Mouse (Mus musculus) cortical plate, adult 2 months (tissue): ENCODE measurements around the gene Naaladl2.

Experiments
- CTCF ChIP-seq: fragments of 200-500 bp; IDR thresholded peaks from 2 replicates; pipeline ENCODE4 v1.5.1; 2011; ENCODE audit warnings: mild to moderate bottlenecking, control low read depth, low read length; ENCODE audit not compliant: insufficient read depth; ENCODE audit errors: extremely low read depth
- POLR2A ChIP-seq: fragments of 200-500 bp; IDR thresholded peaks from 2 replicates; pipeline ENCODE4 v1.6.1; 2011; ENCODE audit warnings: mild to moderate bottlenecking, low read length, control low read depth; ENCODE audit not compliant: insufficient read depth; ENCODE audit errors: extremely low read depth

GRCm38 (mm10) chr3:24553701-24554100, 590.4 kb downstream of the Naaladl2 start:
- no peak for TF ChIP-seq CTCF
- no peak for TF ChIP-seq POLR2A
